Mouse (Mus musculus) adrenal gland, postnatal 14 days (tissue): ENCODE results near the gene Lyrm9. TPM values are rescaled to one million over a fixed set of nuclear protein-coding genes. Genes with fewer than 3 reads are reported as not detected.

Source experiments
- DNase-seq: peaks from one replicate; pipeline ENCODE4 v3.0.0; 2021; ENCODE audit warnings: mixed read lengths
- long read RNA-seq, 2 experiments: library from polyadenylated mRNA; stranded (forward); transcript quantifications; one replicate each; pipeline ENCODE4 v2.0.0; 2021
- total RNA-seq: library from RNA; stranded (reverse); gene quantifications from 2 replicates; pipeline ENCODE4 v1.2.3, GENCODE M21; 2021

Lyrm9 gene
- 26.1 and 32.7 TPM in 2 replicates for total RNA-seq
- long read RNA-seq, experiment 1, full-length matches to known transcripts = 19 of 23 reads
- long read RNA-seq, experiment 1, partial matches to known transcripts = 1 of 23 reads
- long read RNA-seq, experiment 1, other reads (novel, unspliced or antisense) = 3 of 23 reads
- long read RNA-seq, experiment 2, full-length matches to known transcripts = 9 of 15 reads
- long read RNA-seq, experiment 2, partial matches to known transcripts = 1 of 15 reads
- long read RNA-seq, experiment 2, other reads (novel, unspliced or antisense) = 5 of 15 reads

DNA sequence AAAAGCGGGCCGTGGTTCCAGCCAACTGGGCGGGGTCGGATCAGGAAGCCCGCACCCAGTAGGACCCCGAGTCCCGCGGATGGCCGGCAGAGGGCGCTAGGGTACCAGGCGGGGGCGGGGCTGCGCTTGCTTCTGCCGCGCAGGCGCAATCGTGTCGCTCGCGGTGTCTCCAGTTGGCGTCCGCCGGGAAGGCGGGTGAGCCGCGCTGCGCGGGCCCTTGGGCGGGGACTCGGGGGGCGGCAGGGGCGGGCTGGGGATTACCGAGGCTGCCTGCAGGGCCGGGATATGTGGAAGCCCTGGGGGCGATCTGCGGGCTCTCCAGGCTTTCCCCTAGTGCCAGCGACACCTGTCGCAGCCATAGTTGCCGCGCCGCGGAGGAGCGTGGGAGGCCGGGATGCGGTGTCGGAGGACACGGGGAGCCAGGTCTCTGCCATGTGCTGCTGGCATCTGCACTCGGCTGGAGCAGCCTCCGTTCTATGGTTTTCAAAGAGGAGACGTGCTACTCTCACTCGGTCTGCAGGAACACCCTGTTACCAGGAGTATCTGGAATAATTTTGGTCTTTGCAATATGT lies at the start of gene Lyrm9:
Gene Lyrm9 (plus strand): TSS at position 143 of the 572 bp plus-strand sequence.
- DNase-seq = peak; percentile 99

DNA sequence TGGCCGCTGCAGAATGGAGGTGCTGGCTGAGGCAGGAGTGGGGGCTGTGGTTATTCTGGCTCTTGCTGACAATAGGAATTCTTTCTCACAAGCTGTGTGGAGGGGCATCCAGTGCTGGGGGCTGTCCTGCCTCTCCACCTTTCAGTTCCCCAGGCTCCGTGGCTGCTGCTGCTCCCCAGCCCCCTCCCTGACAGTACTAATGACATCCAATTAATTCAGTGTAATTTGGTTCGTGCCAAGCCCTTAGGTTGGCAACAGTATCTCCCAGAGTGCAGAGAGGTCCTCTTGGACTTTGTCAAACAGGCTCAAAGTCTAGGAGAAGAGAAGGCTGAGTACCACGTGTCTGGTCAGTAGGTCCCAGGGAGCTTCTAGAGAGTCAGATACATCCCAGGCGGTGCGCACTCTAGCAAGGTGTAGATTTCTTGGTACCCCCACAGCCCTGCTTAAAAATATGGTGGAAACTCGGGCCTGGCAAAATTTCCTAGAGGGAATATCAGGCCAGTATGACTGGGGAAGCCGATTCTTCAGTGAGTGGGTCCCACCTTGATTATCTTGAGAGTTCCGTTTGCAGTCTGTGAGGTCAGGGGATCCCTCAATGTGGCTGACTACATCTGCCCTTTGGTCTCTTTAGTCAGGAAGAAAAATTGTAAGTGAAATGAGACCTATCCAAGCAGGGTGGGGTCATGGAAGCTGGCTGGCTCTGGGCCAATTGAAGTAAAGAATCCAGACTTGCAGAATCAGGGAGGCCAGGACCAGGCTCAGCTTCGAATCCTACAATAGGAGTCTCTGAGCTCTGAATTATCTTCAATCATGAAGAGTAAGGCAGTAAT lies 48.3 kb upstream of the Lyrm9 start:
- no peak for DNase-seq

DNA sequence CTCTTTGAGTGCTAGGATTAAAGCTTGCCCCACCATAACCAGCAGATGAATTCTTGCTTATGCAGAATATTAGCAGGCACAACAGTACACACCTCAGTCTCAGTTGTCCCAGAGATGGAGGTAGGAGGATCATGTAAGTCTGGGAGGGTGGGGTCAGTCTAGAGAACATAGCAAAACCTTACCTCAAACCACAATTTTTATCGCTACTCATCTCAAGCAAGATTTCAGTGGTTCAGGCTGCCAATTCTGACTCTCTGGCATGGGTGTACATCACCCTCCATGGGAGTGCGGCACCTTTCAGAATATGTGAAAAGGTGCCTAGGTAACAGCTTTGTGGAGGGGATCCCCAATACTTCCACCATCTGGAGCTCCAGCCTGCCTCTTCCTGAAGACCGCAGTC lies 46.4 kb upstream of the Lyrm9 start:
- DNase-seq = no peak

DNA sequence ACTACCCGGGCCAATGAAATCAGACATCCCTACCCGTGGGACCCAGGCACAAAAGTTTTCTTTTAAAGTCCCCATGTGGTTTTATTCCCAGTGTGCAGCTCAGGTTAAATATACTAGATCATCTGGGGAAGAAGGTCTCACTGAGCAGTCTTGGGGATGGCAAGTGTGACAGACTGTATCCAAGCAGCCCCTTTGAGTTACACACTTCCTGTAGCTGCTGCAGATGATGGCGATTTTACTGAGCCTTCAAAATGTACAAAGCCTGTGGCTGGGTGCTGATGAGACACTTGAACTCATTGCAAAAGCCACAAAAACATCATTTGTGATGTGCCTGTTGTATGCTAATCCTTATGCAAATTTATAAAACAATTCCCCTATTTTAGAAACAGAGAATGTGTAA lies 45.8 kb upstream of the Lyrm9 start:
- no peak for DNase-seq

DNA sequence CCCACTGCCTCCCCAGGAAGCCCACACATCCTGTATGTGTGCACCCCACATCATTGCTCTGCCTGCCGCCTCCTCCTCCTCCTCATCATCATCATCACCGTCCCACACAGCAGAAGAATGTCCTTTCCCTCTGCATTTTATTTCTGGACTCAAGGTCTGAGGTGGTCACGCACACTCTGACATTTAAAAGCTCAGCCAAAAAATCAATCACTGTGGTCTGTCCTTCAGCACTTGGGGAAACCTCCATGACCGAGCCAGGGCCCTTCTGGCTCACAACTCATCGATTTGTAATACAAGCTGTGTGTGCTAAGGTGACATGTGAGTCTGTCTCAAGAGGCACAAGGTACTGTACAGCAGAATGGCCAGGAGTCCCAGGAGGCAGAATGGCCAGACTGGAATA lies 44.1 kb upstream of the Lyrm9 start:
- peak; percentile 73 for DNase-seq

DNA sequence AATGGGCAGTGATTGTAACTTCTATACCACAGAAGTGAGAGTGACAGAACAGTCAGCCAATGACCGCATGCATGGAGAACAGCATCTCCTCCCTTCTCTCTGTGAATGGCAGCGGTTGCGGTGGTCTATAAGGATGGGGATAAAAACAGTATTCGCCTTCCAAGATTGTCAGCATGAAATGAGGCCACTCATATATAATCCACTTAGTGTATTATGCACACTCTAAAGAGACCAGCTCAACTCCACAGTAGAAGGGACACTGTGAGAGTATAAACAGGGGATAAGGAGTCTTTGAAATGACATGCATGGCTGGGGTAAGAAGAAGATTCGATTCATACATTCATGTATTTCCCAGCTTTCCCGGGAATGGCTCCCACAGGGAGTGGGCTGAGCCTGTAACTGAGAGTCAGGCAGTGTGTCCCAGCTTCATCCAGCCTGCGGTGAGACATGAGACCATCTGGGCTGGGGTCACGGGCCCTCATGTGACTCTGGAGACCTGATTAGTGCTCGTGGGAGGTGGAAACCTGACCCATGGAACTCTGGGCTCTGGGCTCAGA lies 43.5 kb upstream of the Lyrm9 start:
- no peak for DNase-seq

DNA sequence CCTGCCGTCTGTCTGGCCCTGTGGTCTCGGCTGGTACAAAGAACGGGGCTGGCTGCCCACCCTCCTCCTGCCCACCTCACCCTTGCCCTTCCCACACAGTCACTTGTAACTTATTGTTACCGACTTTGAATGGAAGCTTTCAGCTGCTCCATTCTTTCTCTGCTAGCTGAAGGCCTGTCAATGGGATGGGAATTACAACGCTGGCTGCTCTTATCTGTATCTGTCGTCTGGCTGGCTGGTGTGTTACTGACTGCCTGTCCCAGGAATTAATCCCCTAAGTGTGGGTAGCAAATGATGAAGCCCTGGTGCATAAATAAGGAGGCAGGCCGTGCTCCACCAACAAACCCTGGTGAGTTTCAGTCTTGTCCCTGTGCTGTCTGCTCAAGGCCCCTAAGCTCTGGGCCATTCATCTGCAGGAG lies 40.4 kb upstream of the Lyrm9 start:
- DNase-seq = peak; percentile 32

DNA sequence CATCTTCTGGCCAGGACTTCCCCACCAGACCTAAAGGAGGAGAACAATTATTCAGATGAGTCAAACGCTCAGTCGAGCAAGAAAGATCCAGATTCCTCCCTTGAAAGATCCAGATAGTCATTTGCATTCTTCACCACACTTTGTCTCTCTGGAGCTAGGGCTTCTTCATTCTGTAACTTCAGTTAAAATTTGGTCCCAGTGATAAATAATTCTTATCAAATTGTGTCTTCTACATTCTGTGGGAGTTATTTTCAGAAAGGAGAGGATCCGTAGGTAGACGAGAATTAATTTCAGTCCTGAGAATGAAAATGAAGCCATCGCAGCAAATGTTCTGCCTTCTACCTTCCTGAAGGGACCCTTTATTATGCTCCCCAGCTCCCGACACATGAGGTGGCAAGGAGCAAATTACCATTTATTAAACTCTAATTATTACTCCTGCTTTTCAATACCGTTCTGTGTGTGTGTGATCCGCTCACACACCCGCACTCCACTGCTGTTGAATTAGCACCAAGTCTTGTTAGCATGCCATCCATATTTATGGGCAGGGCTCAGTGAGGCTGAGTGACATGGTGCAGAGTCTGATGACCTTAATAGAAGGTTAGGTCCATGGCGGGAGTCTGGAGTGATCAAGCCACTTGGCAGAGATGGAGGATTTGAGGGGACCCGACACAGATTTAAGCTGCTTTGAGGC lies 36.9 kb upstream of the Lyrm9 start:
- DNase-seq = no peak

DNA sequence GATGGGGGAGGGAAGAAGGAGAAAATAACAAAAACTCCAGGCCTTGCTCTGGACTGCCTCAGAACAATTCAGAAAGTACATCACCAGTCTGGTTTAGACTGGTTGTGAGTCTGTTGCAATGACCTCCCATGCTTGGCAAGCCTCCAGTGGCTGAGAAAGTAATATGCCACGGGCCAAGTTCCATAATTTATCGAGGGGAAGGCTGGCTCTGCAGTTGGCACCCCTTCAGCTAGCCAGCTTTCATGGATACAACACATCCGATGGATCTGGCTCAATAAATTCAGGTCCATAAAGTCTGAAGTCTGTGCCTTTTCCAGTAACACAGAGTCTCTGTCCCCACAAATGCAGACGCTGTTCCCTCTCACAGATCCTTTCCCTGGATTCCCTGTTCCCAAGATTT lies 34.8 kb upstream of the Lyrm9 start:
- peak; percentile 94 for DNase-seq

DNA sequence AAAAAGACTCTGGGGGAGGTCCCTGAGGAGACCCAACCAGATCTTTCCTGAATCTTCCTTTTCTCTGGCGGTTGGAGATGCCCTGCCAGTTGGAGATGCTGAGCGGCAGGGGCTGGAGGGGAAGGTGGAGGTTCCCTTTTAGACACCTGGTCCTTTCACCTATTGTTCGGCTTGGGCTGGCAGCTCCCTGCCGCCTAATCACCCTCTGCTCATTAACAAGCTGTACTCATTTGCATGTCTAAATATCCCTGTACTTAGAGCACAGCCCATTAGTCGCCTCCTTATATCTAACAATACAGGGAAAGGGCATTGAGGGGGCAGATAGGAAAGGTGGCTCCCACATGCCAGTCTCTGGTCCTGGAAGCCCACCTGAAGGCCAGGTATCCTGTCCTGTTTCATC lies 34.3 kb upstream of the Lyrm9 start:
- DNase-seq = no peak

DNA sequence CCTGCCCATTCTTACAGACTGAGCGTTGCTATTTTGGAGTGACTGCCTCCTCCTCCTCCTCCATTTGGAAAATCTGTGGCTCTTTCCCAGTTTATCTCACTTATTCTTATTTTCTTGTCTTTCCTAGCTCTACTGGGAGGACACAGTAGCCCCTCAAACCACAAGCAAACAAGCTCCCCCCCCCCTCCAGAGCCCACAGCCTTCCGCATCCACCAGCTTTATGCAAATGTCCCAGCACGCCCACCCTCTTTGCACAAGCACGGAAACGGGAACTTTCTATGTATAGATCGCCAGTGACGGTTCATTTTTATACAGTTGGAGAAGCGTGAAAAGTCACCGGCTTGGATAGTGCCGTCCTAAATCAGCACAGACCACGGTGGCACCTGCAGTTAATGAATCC lies 33.9 kb upstream of the Lyrm9 start:
- no peak for DNase-seq

DNA sequence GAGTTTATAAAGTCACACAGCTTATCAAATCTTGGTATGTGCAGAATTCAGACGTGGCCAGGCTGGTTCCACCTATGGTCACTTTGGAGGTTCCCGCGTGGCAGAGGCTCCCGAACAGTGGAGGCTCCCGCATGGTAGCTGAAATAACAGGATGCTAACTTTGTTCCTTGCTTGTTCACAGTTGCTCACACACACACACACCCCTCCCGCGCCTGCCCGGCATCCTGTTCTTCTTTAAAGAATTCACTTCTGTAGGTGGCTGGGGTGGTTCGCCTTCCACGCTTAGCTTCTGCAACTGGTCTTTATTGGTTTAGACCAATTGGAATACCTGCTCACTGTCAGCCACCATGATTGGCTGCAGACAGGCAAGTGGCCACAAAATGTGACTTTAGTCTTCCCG lies 33.3 kb upstream of the Lyrm9 start:
- no peak for DNase-seq

DNA sequence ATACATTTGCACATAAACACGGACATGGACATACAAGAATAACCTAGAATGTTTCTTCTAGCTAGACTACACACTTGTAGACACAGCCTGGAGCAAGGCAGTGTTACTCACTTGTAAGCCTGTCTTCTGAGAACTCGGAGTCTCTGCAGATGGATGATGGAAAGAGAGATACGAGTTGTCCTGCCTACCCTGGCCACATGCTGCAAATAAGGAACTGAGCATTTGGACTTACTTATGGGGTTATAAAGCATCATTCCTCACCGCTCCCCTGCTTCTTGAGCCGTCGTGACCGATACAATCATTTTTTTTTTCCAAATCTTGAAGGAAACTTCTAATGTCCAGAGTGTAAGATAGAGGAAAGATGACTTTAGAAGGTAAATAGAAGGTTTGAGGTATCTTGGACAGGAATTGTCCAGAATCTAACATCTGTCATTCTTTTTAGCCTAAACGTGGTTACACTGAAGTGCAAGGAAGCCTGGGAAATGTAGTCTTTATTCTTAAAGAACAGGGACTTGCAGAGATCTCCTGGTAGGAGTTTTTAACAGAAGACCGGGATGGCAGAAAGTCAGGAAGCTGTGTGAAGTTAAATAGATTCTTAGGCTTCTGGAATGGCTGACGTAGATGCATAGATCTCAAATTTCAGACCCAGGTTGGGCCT lies 30.2 kb upstream of the Lyrm9 start:
- no peak for DNase-seq

DNA sequence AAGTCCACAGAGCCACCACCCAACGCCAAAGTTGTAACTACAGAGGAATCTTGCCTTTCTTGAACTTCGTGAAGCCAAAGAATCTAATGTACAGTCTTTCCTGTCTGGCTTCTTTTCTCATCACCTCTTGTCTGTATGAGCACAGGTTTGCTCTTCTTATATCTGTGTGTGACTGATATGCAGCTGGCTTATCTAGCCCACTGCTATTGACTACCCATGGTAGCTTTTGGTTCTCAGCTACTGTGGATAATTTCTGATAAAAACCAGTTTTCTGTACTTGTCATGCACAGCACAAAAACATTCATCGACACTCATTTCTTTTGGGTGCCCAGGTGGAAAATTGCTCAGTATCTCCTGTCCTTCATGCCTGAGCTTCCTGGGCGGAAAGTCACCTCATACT lies 25.3 kb upstream of the Lyrm9 start:
- DNase-seq = no peak

DNA sequence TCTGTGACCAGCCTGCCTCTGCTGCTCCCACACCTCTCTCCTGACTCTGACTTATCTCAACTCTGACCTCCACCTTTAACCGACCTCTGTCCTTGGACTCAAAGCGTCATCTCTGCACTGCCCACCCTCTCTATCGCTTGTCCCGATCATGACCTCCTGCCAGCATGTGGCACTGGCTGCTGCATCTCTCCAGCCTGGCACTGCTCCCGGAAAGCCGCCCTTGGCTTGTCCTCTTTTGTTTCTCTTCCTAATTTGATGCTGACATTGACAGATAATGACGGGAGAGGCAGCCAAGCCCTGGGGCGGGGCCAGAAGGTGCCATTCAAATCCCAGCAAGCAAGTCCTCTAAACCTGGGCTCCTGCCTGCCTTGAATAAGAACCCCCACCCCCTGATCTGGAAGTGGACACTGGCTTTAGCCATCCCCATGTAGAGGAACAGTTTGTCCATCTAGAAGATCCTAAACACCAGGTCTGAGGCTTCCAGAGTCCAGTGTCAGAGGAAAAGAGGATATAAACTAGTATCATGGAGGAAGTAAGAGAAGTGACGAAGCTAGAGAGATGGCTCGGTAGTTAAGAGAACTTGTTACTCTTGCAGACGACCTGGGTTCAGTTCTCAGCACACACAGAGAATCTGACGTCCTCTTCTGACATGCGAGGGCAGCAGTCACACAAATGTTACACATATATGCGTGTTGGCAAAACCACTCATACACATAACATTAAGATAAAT lies 22.6 kb upstream of the Lyrm9 start:
- DNase-seq = peak; percentile 96

DNA sequence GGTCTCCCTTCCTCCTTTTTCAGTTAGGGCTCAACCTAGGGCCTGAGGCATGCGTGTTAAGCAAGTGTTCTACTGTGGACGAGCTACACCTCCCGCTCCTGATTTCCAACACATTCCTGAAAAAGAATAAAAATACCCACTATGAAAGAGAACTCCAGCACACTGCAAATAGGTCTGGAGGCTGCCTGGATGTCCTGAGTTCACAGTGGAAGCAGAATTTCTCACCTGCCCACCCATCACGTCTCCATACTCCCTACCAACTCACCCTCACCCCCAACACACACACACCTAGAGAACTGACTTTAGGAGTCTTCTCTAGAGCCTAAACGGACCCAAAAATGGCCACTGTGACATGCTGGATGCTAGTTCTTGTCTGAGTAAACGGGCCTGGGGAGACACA lies 21.8 kb upstream of the Lyrm9 start:
- no peak for DNase-seq

DNA sequence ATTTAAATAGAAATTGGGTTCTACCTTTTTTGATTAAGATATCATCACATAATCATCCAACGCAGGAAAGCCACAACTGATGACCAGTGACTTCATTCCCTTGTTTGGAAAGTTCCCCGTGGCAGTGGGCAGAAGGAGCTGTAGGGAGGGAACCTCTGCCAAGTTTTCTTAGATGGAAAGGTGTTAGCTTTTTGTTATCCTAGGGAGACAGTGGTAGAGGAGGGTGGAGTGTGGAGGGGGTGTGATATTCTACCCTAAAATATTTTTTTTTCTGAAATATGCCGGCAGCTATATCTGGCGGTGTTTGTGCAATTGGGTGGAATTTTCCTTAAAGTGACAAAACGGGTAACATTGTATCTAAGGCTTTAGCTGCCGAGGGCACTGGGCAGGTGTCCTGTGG lies 21.2 kb upstream of the Lyrm9 start:
- no peak for DNase-seq

DNA sequence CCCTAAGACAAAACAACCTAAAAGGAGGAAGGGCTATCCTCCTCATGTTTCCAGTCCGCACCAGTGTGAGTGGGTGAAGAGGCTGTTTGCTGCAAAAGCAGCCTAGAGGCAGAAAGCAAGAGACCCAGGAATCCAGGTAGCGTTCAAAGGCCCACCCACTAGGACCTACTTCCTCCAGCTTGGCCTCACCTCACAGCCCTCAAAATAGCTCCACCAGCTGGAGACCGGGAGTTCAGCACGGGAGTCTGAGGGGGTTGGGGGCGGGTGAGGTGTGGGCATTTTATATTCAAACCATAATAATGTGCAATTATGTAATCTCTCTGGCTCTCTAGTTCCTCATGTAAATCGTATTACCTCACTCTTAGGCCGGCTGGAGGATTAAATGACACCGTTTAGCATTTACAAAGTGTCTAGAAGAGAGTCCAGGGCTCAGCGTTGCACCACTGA lies 20.7 kb upstream of the Lyrm9 start:
- DNase-seq = no peak

DNA sequence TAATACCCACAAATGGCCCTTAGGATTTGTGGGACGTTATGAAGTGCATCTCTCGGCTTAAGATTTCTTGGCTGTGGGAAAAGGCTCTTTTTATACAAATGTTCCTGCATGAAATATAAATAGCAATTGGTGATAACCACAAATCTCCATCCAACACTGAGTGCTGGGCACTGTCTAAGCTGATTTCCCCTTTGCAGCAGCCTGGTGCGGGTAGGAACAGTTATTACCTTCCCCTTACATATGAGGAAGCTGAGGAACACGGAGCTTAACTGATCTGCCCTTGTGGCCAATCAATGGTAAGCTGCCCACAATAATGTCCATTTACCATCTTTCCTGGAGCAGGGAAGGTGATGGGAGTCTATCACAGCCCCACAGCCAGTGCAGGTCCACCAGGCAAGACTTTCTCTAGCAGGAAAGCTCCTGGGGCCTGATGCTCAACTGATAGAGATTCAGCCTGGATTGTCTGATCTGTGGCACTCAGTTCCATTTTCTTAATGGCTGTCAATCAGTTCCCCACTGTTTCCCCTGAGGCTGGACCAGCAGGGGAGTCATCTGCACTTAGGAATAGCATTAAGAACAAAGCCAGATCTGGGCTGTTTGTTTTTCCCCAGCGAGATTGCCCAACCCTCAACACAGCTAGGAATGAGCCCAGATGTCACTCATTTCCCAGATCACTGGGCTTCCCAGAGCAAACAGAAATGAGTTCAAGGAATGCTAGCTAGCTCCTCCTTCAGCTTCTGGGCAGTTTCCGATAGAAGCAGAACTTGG lies 18.9 kb upstream of the Lyrm9 start:
- DNase-seq = no peak

DNA sequence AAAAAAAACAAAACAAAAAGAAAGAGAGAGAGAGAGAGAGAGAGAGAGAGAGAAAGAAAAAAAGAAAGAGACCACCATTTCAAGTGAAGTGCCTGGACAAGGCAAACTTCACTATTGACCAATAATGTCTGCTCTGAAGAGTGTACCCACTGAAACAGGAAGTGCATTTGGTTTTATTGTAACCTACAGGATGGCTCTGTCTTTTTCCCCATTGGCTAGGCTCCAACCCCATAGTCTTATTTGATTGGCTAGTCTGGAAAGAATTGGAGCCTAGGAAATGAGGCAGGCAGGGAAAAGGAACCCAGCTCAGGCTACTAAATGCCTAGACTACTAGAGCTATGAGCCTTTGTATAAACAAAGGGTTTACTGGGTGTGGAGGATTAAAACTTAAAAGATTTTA lies 17.0 kb upstream of the Lyrm9 start:
- no peak for DNase-seq
